Mouse (Mus musculus) spleen, adult 2 months (tissue): ENCODE results near the gene Pim3. TPM values are rescaled to one million over a fixed set of nuclear protein-coding genes. Genes with fewer than 3 reads are reported as not detected.
A peak's percentile ranks its signal among the peaks of the same experiment; 100 is the strongest.
"Not testable (repeated sequence)": the region's sequence is repeated elsewhere in the genome, so short reads cannot be mapped to it uniquely, and the experiment has no call there.

Experiments
- DNase-seq, 2 experiments: peaks; one replicate each; pipeline versions ENCODE4 v3.0.0 to v3.0.0-alpha.2; 2012 to 2021; ENCODE audit warnings: low spot score in 2 of 2, low read depth in 1 of 2
- H3K27ac ChIP-seq: fragments of 200-500 bp; 2 replicates; pipeline ENCODE4 v1.5.1; 2012; ENCODE audit warnings: low read length, inconsistent platforms; ENCODE audit not compliant: insufficient read depth
- H3K27me3 ChIP-seq: fragments of 200-500 bp; 2 replicates; pipeline ENCODE4 v1.6.1; 2012; ENCODE audit warnings: mild to moderate bottlenecking, moderate library complexity, low read length, inconsistent platforms; ENCODE audit not compliant: control insufficient read depth, insufficient read depth
- H3K36me3 ChIP-seq: fragments of 200-500 bp; 2 replicates; pipeline ENCODE4 v1.6.1; 2012; ENCODE audit warnings: mild to moderate bottlenecking, low read length, inconsistent platforms; ENCODE audit not compliant: control insufficient read depth, insufficient read depth
- H3K4me1 ChIP-seq: fragments of 200-500 bp; 2 replicates; pipeline ENCODE4 v1.6.1; 2011; ENCODE audit warnings: inconsistent platforms; ENCODE audit not compliant: control insufficient read depth, insufficient read depth, insufficient read length
- H3K4me3 ChIP-seq: fragments of 200-500 bp; 2 replicates; pipeline ENCODE4 v1.5.1; 2011; ENCODE audit warnings: mild to moderate bottlenecking, inconsistent platforms; ENCODE audit not compliant: insufficient read depth, insufficient read length; ENCODE audit errors: extremely low read depth
- CTCF ChIP-seq: fragments of 200-500 bp; IDR thresholded peaks from 2 replicates; pipeline ENCODE4 v1.5.1; 2011; ENCODE audit warnings: mild to moderate bottlenecking, inconsistent platforms; ENCODE audit not compliant: insufficient read depth, insufficient read length, insufficient replicate concordance; ENCODE audit errors: extremely low read depth
- POLR2A ChIP-seq: fragments of 200-500 bp; IDR thresholded peaks from 2 replicates; pipeline ENCODE4 v1.6.1; 2011; ENCODE audit warnings: low read depth, low read length, inconsistent platforms
- WGBS: fragments of 180-500 bp; shearing (Covaris S2); methylation state at CpG from one replicate; pipeline ENCODE4 v1.1.7; 2018; 5-methylcytosine and 5-hydroxymethylcytosine counted together
- polyA plus RNA-seq: library from polyadenylated mRNA; depleted of rRNA; stranded (reverse); fragments of >200 nt; gene quantifications from 2 replicates; pipeline ENCODE4 v1.2.3, GENCODE M21; 2012; rRNA removed

The Pim3 gene
- polyA plus RNA-seq, result 16.2 and 20.8 TPM in 2 replicates

- WGBS, result under 1% methylated on average over 107 of the region's 107 CpGs
- DNase-seq, result peak; percentile 93 to 95
These were observed at the start of gene Pim3 for GRCm38 (mm10) chr15:88861772-88862622. Gene Pim3, plus strand, starts transcription at chr15:88862186.

DNA sequence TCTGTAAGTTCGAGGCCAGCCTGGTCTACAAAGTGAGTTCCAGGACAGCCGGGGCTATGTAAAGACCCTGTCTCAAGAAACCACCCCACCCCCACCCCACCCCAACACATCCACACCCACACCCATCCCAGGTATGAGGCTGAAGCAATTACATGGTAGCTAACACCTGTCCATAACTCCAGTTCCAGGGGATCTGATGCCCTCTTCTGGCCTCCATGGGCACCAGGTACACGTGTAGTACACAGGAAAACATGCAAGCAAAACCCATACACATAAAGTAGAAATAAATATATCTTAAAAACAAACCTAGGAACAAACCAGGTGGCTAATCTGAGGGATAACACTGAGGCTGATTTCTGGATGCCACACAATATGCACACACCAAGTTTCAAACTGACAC lies 48.7 kb upstream of the Pim3 start:
- H3K27ac ChIP-seq, result no peak overlapping the region
- no peaks in the 10 kb centered on the region for H3K4me1 ChIP-seq
- H3K36me3 ChIP-seq, result peaks cover 19% of the 10 kb centered on the region
- 90% methylated on average over 3 of the region's 3 CpGs for WGBS
- TF ChIP-seq POLR2A (no peak), CTCF (no peak)
- no peaks in the 10 kb centered on the region for H3K27me3 ChIP-seq
- no peak overlapping the region for H3K4me3 ChIP-seq
- no peak for DNase-seq

More at GRCm38 (mm10) chr15:88861772-88862622, at the start of gene Pim3:
- Histone ChIP-seq H3K36me3 (peaks cover 10% of the 10 kb centered on the region), H3K4me1 (peaks cover 12% of the 10 kb centered on the region), H3K4me3 (peak within 1 kb of the TSS; percentile 83), H3K27ac (peak within 1 kb of the TSS; percentile 99), H3K27me3 (no peaks in the 10 kb centered on the region)
- TF ChIP-seq CTCF (no peak), POLR2A (peak; percentile 78)

DNA sequence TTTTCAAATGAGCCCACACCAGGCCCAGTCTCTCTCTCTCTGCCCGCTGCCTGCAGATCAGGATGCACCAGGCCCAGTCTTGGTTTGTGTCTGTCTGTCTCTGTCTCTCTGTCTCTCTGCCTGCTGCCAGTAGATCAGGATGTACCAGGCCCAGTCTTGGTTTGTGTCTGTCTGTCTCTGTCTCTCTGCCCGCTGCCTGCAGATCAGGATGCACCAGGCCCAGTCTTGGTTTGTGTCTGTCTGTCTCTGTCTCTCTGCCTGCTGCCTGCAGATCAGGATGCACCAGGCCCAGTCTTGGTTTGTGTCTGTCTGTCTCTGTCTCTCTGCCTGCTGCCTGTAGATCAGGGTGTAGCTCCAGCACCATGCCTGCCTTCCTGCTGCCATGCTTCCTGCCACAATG lies 48.1 kb upstream of the Pim3 start:
- not testable (repeated sequence) for DNase-seq
- H3K36me3 ChIP-seq, result peaks cover 19% of the 10 kb centered on the region
- 95% methylated on average over 2 of the region's 2 CpGs for WGBS

GRCm38 (mm10) chr15:88814411-88815047 lies 47.5 kb upstream of the Pim3 start:
- 94% methylated on average over 11 of the region's 11 CpGs for WGBS
- no peaks in the 10 kb centered on the region for H3K27me3 ChIP-seq
- H3K36me3 ChIP-seq, result peaks cover 17% of the 10 kb centered on the region
- no peak overlapping the region for H3K27ac ChIP-seq
- H3K4me3 ChIP-seq, result no peak overlapping the region
- H3K4me1 ChIP-seq, result no peaks in the 10 kb centered on the region; the same call in 1 of the 2 replicates
- DNase-seq, result no peak
- TF ChIP-seq CTCF (no peak), POLR2A (no peak)

More for the DNA sequence above, 48.1 kb upstream of the Pim3 start:
- H3K27ac ChIP-seq, H3K4me3 ChIP-seq, H3K27me3 ChIP-seq, H3K4me1 ChIP-seq: not testable (repeated sequence)

DNA sequence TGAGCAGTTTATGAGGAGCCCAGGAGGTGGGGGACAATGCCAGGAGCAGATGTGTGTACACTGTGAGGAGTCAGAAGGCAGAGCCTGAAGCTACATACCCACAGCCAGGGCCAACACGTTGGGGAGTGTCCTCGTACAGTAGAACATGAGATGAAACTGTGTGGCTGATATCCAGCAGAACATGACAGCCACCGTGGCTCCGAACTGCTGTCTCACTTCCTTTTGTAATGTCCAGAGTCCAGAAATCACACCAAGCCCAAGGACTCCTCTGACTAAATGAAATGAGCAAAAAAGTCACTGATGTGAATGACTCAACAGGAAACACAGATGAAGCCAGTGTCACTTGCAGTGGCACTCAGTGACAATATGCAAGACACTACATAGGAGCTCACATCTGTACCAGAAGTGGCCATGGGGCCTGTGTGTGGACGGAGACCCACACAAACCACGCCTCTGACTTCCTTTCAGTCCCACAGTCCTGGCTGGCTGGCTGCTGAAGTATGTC lies 46.7 kb upstream of the Pim3 start:
- DNase-seq, result no peak
- no peak for TF ChIP-seq POLR2A
- no peak for TF ChIP-seq CTCF
- Histone ChIP-seq H3K4me1 (peaks cover 3% of the 10 kb centered on the region; the same call in 1 of the 2 replicates), H3K27ac (no peak overlapping the region), H3K36me3 (peaks cover 13% of the 10 kb centered on the region), H3K4me3 (no peak overlapping the region), H3K27me3 (no peaks in the 10 kb centered on the region)
- 72% methylated on average over 6 of the region's 6 CpGs for WGBS

GRCm38 (mm10) chr15:88819026-88819905 lies 42.7 kb upstream of the Pim3 start, which contains the start of the genes Alg12 and Creld2:
Gene Alg12, minus strand, starts transcription at chr15:88819318.
Gene Creld2, plus strand, starts transcription at chr15:88819646.
- H3K36me3 ChIP-seq, result peaks cover 14% of the 10 kb centered on the region
- peak; percentile 98 to 100 for DNase-seq
- H3K4me1 ChIP-seq, result peaks cover 5% of the 10 kb centered on the region; the same call in 1 of the 2 replicates
- H3K27ac ChIP-seq, result peak within 1 kb of the TSS; percentile 91
- WGBS, result under 1% methylated on average over 88 of the region's 88 CpGs
- H3K27me3 ChIP-seq, result no peaks in the 10 kb centered on the region
- peak within 1 kb of the TSS; percentile 86 for H3K4me3 ChIP-seq
- TF ChIP-seq CTCF (no peak), POLR2A (peak; percentile 72)
